Mouse (Mus musculus): ENCODE measurements around the gene Syn1. TPM values are rescaled to one million over a fixed set of nuclear protein-coding genes. Genes with fewer than 3 reads are reported as not detected.
A peak's percentile ranks its signal among the peaks of the same experiment; 100 is the strongest.

Syn1 gene
- polyA plus RNA-seq (2015; fragmentation: Nextera tagmentation; extraction: Ambion mirVana), result 0.04 TPM in 1 of 2 replicates, not detected in the other

GRCm38 (mm10) chrX:20920844-20921364 lies at the start of gene Syn1:
TSS of gene Syn1 (minus strand) at chrX:20921004.
- peak; percentile 66 for DNase-seq (ENCODE audit: low spot score)

DNA sequence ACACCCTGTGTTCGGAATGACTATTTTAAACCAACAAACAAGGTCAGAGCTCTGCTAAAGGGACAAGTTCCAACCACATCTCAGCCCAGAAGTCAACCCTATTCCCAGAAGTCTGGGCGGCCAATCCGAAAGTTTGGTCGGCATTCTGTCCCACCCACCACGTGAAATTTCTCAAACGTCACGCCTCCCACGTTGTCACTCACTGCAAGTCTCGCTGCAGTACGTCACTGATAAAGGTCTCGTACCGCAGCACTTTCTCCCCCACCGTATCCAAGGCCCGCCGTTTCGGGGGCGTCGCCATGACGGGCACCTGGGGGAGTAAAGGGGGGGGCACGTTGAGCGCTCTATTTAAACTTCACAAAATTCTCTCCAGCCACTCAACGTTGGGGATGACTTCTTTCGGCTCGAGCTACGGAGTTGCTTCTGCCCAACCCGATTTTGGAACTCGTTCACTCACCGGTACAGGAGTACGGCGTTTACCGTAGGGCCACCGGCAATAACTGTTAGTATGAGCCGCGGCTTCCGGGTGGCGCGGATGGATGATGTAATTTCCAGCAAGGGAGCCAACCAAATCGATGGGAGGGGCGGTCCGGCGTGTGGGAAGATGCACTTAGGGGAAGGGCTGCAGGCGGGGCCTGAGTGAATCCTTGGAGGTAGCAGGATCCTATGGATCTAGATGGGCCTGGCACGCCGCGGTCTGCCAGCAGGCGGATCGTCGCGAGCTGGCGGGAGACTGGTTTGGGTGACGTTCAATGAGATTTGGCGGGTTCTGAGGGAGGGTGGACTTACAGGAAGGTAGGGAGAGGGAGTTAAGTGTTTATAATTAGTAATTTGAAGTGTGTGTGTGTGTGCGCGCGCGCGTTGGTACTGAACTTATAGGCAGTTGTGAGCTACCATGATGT lies 40.9 kb upstream of the Syn1 start, which contains the start of gene Uxt:
Gene Uxt, minus strand, starts transcription at position 541 of the 902 bp plus-strand sequence.
- DNase-seq (ENCODE audit: low spot score), result peak; percentile 83

DNA sequence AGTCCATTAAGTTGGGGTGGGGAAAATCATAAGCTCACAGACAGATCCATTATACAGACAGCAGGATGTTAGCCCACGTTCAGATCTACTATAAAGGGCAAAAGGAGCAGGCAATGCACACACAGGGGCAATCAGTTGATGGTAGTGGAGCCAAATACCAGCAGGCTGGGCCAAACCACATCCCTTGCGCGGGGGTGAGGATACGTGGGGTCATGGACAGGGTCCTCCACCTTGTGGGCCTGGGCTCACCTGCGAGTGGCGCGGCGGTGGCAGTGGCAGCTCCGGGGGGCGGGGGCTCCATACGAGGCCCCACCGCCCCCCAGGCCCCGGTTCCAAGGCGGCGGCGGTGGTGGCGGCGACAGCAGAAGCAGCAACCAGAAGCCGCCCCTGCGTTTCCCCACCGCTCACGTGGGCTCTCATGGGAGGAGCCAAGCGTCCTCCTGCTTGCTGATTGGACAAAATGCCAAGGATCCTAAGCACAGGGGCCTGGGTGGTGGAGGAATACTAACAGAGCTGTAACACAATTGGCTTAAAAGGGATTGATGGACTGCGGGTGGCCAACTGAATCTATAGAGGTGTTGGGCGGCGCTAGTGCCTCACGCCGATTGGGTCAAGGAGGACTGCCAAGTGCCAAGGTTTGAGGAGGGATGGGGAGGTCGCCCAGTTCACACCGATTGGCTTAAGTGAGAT lies 29.5 kb upstream of the Syn1 start, which contains the start of gene Elk1:
Gene Elk1, minus strand, starts transcription at position 418 of the 690 bp plus-strand sequence.
- peak; percentile 82 for DNase-seq (ENCODE audit: low spot score)

- peak; percentile 30 for DNase-seq (ENCODE audit: low spot score)
Measured at GRCm38 (mm10) chrX:20946055-20946454, 25.3 kb upstream of the Syn1 start.

GRCm38 (mm10) chrX:20931963-20932362 lies 11.2 kb upstream of the Syn1 start:
- no peak for DNase-seq (ENCODE audit: low spot score)

GRCm38 (mm10) chrX:20931364-20931763 lies 10.6 kb upstream of the Syn1 start, which contains the start of gene Cfp:
TSS of gene Cfp (minus strand) at chrX:20931555.
- DNase-seq (ENCODE audit: low spot score), result no peak

DNA sequence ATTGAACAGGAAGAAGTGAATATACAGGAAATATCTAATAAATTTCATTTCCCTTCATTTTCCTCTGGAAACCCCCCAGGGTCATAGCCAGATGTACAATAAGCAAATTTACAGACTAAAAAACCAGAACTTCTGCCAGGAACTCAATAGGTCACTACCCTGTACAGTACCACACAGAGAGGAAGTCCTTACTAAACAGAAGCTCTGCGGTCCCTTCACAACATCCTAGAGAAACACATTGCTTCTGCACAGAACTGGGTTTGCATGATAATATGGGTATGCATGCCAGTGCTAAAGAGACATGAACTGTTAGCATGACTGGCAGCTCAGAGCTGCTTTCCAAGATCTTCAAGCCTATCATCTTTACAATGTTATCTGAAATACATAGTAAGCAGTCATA lies 9.1 kb upstream of the Syn1 start:
- no peak for DNase-seq (ENCODE audit: low spot score)

DNA sequence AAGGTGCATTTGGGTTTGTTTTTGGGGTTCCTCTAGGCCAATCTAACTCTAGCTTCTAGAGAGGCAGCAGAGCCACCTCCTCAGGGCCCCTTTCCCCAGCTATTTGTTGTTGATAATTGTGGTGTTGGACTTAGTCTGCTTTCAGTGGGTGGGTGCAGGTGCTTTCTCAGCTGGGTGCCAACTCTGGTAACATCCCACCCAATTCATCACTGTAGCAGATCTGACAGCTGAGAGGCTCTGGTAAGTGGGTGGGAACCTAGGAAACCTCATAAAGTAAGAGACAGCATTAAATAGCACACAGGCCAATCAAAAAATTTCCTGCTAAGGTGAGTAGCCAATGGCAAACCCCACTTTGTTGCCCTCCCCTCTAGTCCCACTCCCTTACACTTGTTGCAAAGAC lies 4.2 kb upstream of the Syn1 start:
- no peak for DNase-seq (ENCODE audit: low spot score)

- DNase-seq (ENCODE audit: low spot score), result no peak
Measured at GRCm38 (mm10) chrX:20923506-20923905, 2.7 kb upstream of the Syn1 start.

GRCm38 (mm10) chrX:20921366-20921765 lies 562 bp upstream of the Syn1 start:
- no peak for DNase-seq (ENCODE audit: low spot score)

- DNase-seq (ENCODE audit: low spot score), result no peak
Measured at GRCm38 (mm10) chrX:20920249-20920843, 458 bp downstream of the Syn1 start.

GRCm38 (mm10) chrX:20915075-20915474 lies 5.7 kb downstream of the Syn1 start:
- no peak for DNase-seq (ENCODE audit: low spot score)

DNA sequence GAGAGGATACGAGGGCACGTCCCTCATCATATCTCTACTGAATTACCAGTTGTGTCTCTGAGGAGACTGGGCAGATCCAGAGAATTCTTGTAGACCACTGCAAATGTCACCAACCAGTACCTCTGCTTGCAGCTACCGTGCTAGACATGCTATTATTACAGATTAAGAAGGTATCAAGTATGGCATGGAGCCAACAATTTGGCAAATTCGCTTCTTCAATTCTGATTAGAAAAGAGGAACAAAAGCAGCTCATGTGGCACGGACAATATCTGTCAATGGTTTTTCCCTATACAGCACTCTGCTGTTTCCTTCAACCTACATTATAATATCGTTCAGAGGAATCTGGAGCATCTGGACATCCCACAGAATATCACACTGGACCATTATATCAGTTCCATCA lies 7.1 kb downstream of the Syn1 start:
- DNase-seq (ENCODE audit: low spot score), result no peak

- DNase-seq (ENCODE audit: low spot score), result no peak
Measured at GRCm38 (mm10) chrX:20910074-20910473, 10.7 kb downstream of the Syn1 start.

GRCm38 (mm10) chrX:20875241-20875640 lies 45.6 kb downstream of the Syn1 start:
- DNase-seq (ENCODE audit: low spot score), result no peak

DNA sequence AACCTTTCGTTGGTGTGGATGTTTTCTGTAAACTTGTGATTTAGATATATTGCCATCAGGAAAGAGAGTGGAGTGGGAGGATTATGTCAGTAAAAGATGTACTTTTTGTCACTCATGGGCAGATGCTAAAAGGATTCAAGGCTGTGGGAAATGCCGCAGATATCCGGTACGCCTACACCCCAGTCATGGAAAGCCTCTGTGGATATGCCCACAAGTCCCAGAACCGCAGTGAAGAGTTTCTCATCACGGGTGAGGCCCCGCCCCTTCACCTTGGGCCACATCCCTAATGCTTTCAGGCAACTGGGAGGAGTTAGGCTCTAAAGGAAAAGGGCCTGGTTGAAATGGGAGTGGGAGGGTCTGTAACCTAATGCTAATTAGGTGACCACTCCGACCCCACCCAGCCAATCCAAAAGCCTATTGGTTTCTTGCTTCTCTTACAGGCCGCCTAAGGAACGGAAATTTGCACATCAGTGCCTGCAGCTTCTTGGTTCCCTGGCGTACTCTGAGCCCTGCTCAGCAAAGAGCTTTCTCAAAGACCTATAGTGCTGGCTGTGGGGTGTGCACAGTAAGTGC lies 47.8 kb downstream of the Syn1 start:
- DNase-seq (ENCODE audit: low spot score), result no peak

- DNase-seq (ENCODE audit: low spot score), result no peak
Measured at GRCm38 (mm10) chrX:20869962-20870513, 50.8 kb downstream of the Syn1 start, which contains the start of gene Timp1. TSS of gene Timp1 (plus strand) at chrX:20870166.

- no peak for DNase-seq (ENCODE audit: low spot score)
Measured at GRCm38 (mm10) chrX:20869203-20869602, 51.6 kb downstream of the Syn1 start.

DNA sequence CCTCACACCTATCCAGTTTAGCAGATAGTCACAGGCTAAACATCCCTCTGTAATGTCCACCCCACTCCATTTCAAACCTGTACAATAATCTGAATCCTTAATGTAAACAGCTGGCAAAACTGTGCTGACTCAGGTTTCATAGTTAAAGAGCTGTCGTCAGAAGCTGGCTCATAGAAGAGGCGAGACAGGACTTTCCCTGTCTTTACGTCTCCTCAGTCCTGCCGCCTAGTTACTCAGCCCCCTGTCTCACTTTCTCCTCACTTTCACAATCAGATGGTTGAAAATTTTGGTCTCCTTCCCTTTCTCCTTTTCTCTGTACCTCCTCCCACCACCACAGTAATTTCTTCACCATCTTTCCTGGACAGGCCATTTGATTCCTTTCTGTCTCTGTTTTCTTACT lies 52.7 kb downstream of the Syn1 start:
- no peak for DNase-seq (ENCODE audit: low spot score)

DNA sequence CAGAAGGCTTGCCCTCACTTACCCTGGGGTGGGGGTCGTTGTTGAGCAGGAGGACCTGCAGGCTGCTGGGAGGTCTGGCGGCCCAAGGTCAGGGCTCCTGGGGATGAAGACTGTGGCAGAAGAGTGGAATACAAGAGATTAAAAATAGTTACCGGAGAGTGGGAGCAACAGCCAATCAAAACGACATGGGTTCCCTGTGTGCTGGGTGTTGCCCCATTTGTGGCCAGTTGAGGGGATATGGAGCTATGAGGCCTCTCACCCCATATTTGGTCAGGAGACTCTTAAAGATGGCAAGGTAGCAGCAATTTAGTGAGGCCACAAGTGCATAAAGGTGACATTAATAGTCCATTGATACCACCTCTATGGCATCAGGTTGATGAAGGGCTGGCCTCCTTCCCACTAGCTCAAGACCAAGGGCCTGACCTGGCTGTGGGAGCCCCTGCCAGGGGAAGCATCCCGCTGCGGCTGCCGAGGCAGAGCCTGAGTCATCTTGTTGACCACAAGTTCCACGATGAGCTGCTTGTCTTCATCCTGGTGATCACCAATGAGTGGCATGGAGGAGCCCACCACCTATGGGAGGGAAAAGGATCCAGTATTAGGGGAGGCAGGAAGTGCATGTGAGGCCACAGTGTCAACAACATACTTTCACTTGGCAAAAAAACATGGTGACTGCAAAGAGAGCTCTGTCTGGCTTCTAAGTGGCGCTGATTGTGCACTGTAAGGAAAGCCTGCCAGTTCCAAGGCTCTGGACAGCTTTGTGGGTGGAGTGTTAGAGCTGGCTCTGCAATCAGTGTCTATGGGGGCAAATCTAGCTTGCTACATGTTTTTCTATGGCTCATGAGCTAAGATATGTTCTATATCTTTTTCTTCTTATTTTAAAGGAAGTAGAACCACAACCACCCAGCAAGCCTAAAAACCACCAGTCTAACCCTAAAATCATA lies 57.4 kb downstream of the Syn1 start:
- DNase-seq (ENCODE audit: low spot score), result no peak

Data from thymus, postnatal 0 days (tissue).